Mouse (Mus musculus): ENCODE results near the gene Gabrb1.

Gabrb1 gene

GRCm38 (mm10) chr5:72160781-72161485, 503.0 kb downstream of the Gabrb1 start:
- DNase-seq (ENCODE audit: low spot score in 2 of 2), result no peak

- DNase-seq (ENCODE audit: low spot score in 2 of 2), result no peak
Measured at GRCm38 (mm10) chr5:72162855-72163254, 504.9 kb downstream of the Gabrb1 start.

GRCm38 (mm10) chr5:72164386-72164785, 506.5 kb downstream of the Gabrb1 start:
- no peak for DNase-seq (ENCODE audit: low spot score in 2 of 2)

GRCm38 (mm10) chr5:72167594-72168284, 509.8 kb downstream of the Gabrb1 start, which contains the start of gene Commd8:
Gene Commd8 (minus strand): TSS chr5:72168189.
- peak; percentile 95 for DNase-seq (ENCODE audit: low spot score in 2 of 2)

- no peak for DNase-seq (ENCODE audit: low spot score in 2 of 2)
Measured at GRCm38 (mm10) chr5:72168285-72168621, 510.3 kb downstream of the Gabrb1 start.

- DNase-seq (ENCODE audit: low spot score in 2 of 2), result no peak
Measured at GRCm38 (mm10) chr5:72170067-72170466, 512.2 kb downstream of the Gabrb1 start.

- no peak for DNase-seq (ENCODE audit: low spot score in 2 of 2)
Measured at GRCm38 (mm10) chr5:72172675-72173074, 514.8 kb downstream of the Gabrb1 start.

GRCm38 (mm10) chr5:72173521-72173920, 515.6 kb downstream of the Gabrb1 start:
- no peak for DNase-seq (ENCODE audit: low spot score in 2 of 2)

GRCm38 (mm10) chr5:72175050-72175449, 517.1 kb downstream of the Gabrb1 start:
- DNase-seq (ENCODE audit: low spot score in 2 of 2), result no peak

GRCm38 (mm10) chr5:72175530-72175929, 517.6 kb downstream of the Gabrb1 start:
- DNase-seq (ENCODE audit: low spot score in 2 of 2), result no peak

- DNase-seq (ENCODE audit: low spot score in 2 of 2), result no peak
Measured at GRCm38 (mm10) chr5:72181194-72181593, 523.3 kb downstream of the Gabrb1 start.

GRCm38 (mm10) chr5:72182804-72183203, 524.9 kb downstream of the Gabrb1 start:
- no peak for DNase-seq (ENCODE audit: low spot score in 2 of 2)

- no peak for DNase-seq (ENCODE audit: low spot score in 2 of 2)
Measured at GRCm38 (mm10) chr5:72183929-72184328, 526.0 kb downstream of the Gabrb1 start.

GRCm38 (mm10) chr5:72184437-72185100, 526.7 kb downstream of the Gabrb1 start:
- no peak for DNase-seq (ENCODE audit: low spot score in 2 of 2)

- no peak for DNase-seq (ENCODE audit: low spot score in 2 of 2)
Measured at GRCm38 (mm10) chr5:72191154-72191553, 533.2 kb downstream of the Gabrb1 start.

GRCm38 (mm10) chr5:72191932-72192331, 534.0 kb downstream of the Gabrb1 start:
- no peak for DNase-seq (ENCODE audit: low spot score in 2 of 2)

- DNase-seq (ENCODE audit: low spot score in 2 of 2), result no peak
Measured at GRCm38 (mm10) chr5:72195442-72195841, 537.5 kb downstream of the Gabrb1 start.

Measured in frontal cortex, postnatal 14 days (tissue).